Mouse (Mus musculus): Measurements from ENCODE around the gene Megf6. TPM values are rescaled to one million over a fixed set of nuclear protein-coding genes. Genes with fewer than 3 reads are reported as not detected.

The Megf6 gene
- total and polyA plus RNA-seq, 2 experiments from 2014 or later = 12.9 to 79.8 TPM

GRCm38 (mm10) chr4:154129950-154130349 is 40.6 kb upstream of the Megf6 start:
- H3K27me3 ChIP-seq (ENCODE audit: control insufficient read depth, insufficient read depth, low read length) = peaks cover 10% of the 10 kb centered on the region; the same call in 1 of the 2 replicates
- H3K9me3 ChIP-seq (replicated peaks; ENCODE audit: control insufficient read depth, low read length) = no peaks in the 10 kb centered on the region
- H3K4me3 ChIP-seq (ENCODE audit: low read depth, low read length) = no peak overlapping the region
- no peaks in the 10 kb centered on the region for H3K4me1 ChIP-seq (ENCODE audit: control insufficient read depth, insufficient read depth)
- no peak for ATAC-seq (ENCODE audit: insufficient read depth, low read depth)
- H3K9ac ChIP-seq (replicated peaks; ENCODE audit: low read depth, low read length) = no peak overlapping the region
- no peak overlapping the region for H3K27ac ChIP-seq (ENCODE audit: low read depth)
- H3K36me3 ChIP-seq (replicated peaks; ENCODE audit: control insufficient read depth, insufficient read depth, low read length) = no peaks in the 10 kb centered on the region
- TF ChIP-seq EP300 (IDR thresholded peaks at IDR 0.05; ENCODE audit: low read depth) (no peak), CTCF (IDR thresholded peaks at IDR 0.05; ENCODE audit: low read depth) (no peak)
- DNase-seq (ENCODE audit: low spot score) = no peak
- no peak overlapping the region for H3K4me2 ChIP-seq (ENCODE audit: low read depth, low read length)

- no peak overlapping the region for H3K27ac ChIP-seq (ENCODE audit: low read depth)
- H3K36me3 ChIP-seq (replicated peaks; ENCODE audit: control insufficient read depth, insufficient read depth, low read length) = no peaks in the 10 kb centered on the region
- no peak overlapping the region for H3K4me2 ChIP-seq (ENCODE audit: low read depth, low read length)
- H3K9me3 ChIP-seq (replicated peaks; ENCODE audit: control insufficient read depth, low read length) = no peaks in the 10 kb centered on the region
- no peak overlapping the region for H3K9ac ChIP-seq (replicated peaks; ENCODE audit: low read depth, low read length)
- no peak for DNase-seq (ENCODE audit: low spot score)
- no peaks in the 10 kb centered on the region for H3K4me1 ChIP-seq (ENCODE audit: control insufficient read depth, insufficient read depth)
- WGBS = 72% methylated on average over 4 of the region's 4 CpGs
- TF ChIP-seq CTCF (IDR thresholded peaks at IDR 0.05; ENCODE audit: low read depth) (no peak), EP300 (IDR thresholded peaks at IDR 0.05; ENCODE audit: low read depth) (no peak)
- no peak for ATAC-seq (ENCODE audit: insufficient read depth, low read depth)
- H3K4me3 ChIP-seq (ENCODE audit: low read depth, low read length) = no peak overlapping the region
- H3K27me3 ChIP-seq (ENCODE audit: control insufficient read depth, insufficient read depth, low read length) = peaks cover 26% of the 10 kb centered on the region; the same call in 1 of the 2 replicates
Measured at GRCm38 (mm10) chr4:154131894-154132293, 38.6 kb upstream of the Megf6 start.

- Histone ChIP-seq H3K4me1 (ENCODE audit: control insufficient read depth, insufficient read depth) (peaks cover 4% of the 10 kb centered on the region; the same call in 1 of the 2 replicates), H3K36me3 (replicated peaks; ENCODE audit: control insufficient read depth, insufficient read depth, low read length) (no peaks in the 10 kb centered on the region), H3K4me2 (ENCODE audit: low read depth, low read length) (no peak overlapping the region), H3K27ac (ENCODE audit: low read depth) (no peak overlapping the region), H3K9me3 (replicated peaks; ENCODE audit: control insufficient read depth, low read length) (no peaks in the 10 kb centered on the region), H3K4me3 (ENCODE audit: low read depth, low read length) (no peak overlapping the region), H3K9ac (replicated peaks; ENCODE audit: low read depth, low read length) (no peak overlapping the region), H3K27me3 (ENCODE audit: control insufficient read depth, insufficient read depth, low read length) (peaks cover 54% of the 10 kb centered on the region)
- no peak for ATAC-seq (ENCODE audit: insufficient read depth, low read depth)
- TF ChIP-seq EP300 (IDR thresholded peaks at IDR 0.05; ENCODE audit: low read depth) (no peak), CTCF (IDR thresholded peaks at IDR 0.05; ENCODE audit: low read depth) (no peak)
- no peak for DNase-seq (ENCODE audit: low spot score)
- 32% methylated on average over 4 of the region's 4 CpGs for WGBS
Measured at GRCm38 (mm10) chr4:154134803-154135202, 35.7 kb upstream of the Megf6 start.

- peaks cover 21% of the 10 kb centered on the region; the same call in 1 of the 2 replicates for H3K4me1 ChIP-seq (ENCODE audit: control insufficient read depth, insufficient read depth)
- DNase-seq (ENCODE audit: low spot score) (no peak), ATAC-seq (ENCODE audit: insufficient read depth, low read depth) (no peak)
- no peaks in the 10 kb centered on the region for H3K9me3 ChIP-seq (replicated peaks; ENCODE audit: control insufficient read depth, low read length)
- H3K36me3 ChIP-seq (replicated peaks; ENCODE audit: control insufficient read depth, insufficient read depth, low read length) = no peaks in the 10 kb centered on the region
- H3K4me2 ChIP-seq (ENCODE audit: low read depth, low read length) = no peak overlapping the region
- H3K27me3 ChIP-seq (ENCODE audit: control insufficient read depth, insufficient read depth, low read length) = peaks cover 75% of the 10 kb centered on the region
- H3K27ac ChIP-seq (ENCODE audit: low read depth) = no peak overlapping the region
- TF ChIP-seq EP300 (IDR thresholded peaks at IDR 0.05; ENCODE audit: low read depth) (no peak), CTCF (IDR thresholded peaks at IDR 0.05; ENCODE audit: low read depth) (no peak)
- no peak overlapping the region for H3K9ac ChIP-seq (replicated peaks; ENCODE audit: low read depth, low read length)
- H3K4me3 ChIP-seq (ENCODE audit: low read depth, low read length) = no peak overlapping the region
- 48% methylated on average over 5 of the region's 5 CpGs for WGBS
Measured at GRCm38 (mm10) chr4:154137139-154137538, 33.4 kb upstream of the Megf6 start.

GRCm38 (mm10) chr4:154139671-154140181 is 30.8 kb upstream of the Megf6 start:
- Histone ChIP-seq H3K27ac (ENCODE audit: low read depth) (no peak overlapping the region), H3K36me3 (replicated peaks; ENCODE audit: control insufficient read depth, insufficient read depth, low read length) (no peaks in the 10 kb centered on the region), H3K4me1 (ENCODE audit: control insufficient read depth, insufficient read depth) (peaks cover 29% of the 10 kb centered on the region), H3K4me3 (ENCODE audit: low read depth, low read length) (peak overlapping the region; percentile 59), H3K9ac (replicated peaks; ENCODE audit: low read depth, low read length) (peak overlapping the region; percentile 47), H3K4me2 (ENCODE audit: low read depth, low read length) (peak overlapping the region; percentile 91), H3K27me3 (ENCODE audit: control insufficient read depth, insufficient read depth, low read length) (peaks cover 67% of the 10 kb centered on the region), H3K9me3 (replicated peaks; ENCODE audit: control insufficient read depth, low read length) (no peaks in the 10 kb centered on the region)
- TF ChIP-seq EP300 (IDR thresholded peaks at IDR 0.05; ENCODE audit: low read depth) (no peak), CTCF (IDR thresholded peaks at IDR 0.05; ENCODE audit: low read depth) (no peak)
- WGBS = under 1% methylated on average over 47 of the region's 59 CpGs
- DNase-seq (ENCODE audit: low spot score) = no peak
- ATAC-seq (ENCODE audit: insufficient read depth, low read depth) = no peak

- H3K27me3 ChIP-seq (ENCODE audit: control insufficient read depth, insufficient read depth, low read length) = peaks cover 65% of the 10 kb centered on the region
- no peak for DNase-seq (ENCODE audit: low spot score)
Measured at GRCm38 (mm10) chr4:154140182-154140212, 30.5 kb upstream of the Megf6 start, which contains the start of gene Trp73. Trp73 (minus strand) TSS chr4:154140208.

More at GRCm38 (mm10) chr4:154140182-154140212, 30.5 kb upstream of the Megf6 start, which contains the start of gene Trp73:
- Histone ChIP-seq H3K4me3 (ENCODE audit: low read depth, low read length) (peak within 1 kb of the TSS; percentile 59), H3K9me3 (replicated peaks; ENCODE audit: control insufficient read depth, low read length) (no peaks in the 10 kb centered on the region), H3K36me3 (replicated peaks; ENCODE audit: control insufficient read depth, insufficient read depth, low read length) (no peaks in the 10 kb centered on the region), H3K27ac (ENCODE audit: low read depth) (no peak within 1 kb of the TSS), H3K4me2 (ENCODE audit: low read depth, low read length) (peak within 1 kb of the TSS; percentile 91), H3K4me1 (ENCODE audit: control insufficient read depth, insufficient read depth) (peaks cover 29% of the 10 kb centered on the region), H3K9ac (replicated peaks; ENCODE audit: low read depth, low read length) (peak within 1 kb of the TSS; percentile 47)
- TF ChIP-seq CTCF (IDR thresholded peaks at IDR 0.05; ENCODE audit: low read depth) (no peak), EP300 (IDR thresholded peaks at IDR 0.05; ENCODE audit: low read depth) (no peak)
- 0% methylated on average over 3 of the region's 4 CpGs for WGBS
- ATAC-seq (ENCODE audit: insufficient read depth, low read depth) = no peak
